In the genomic region with DNA sequence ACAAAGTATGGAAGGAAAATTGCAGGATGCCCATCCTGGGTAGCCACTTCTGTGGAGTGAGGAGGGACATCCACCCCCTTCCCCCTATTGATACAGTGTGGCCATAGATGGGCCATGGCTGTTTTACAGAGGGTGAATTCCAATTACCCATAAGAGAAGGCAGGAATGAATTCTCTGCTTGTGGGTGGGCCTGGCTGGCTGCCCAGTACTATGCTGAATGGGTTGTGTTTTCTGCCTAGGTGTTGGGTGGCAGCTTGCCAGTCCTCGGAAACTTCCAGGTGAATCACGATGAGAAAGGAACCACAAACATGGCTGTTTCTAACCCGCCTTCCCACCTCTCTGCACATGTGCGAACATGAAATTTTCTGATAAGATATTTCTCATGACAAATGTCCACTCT, we compare ENCODE assay signal across 20 mouse cellular contexts.
DNase-seq lines count a peak whose midpoint lies in the region; ATAC-seq and TF ChIP-seq lines count a peak whose summit lies in the region.
"Had no signal": no experiment of that assay in that cellular context is flagged by ENCODE, and none has a peak within 500 bp of the region (broad histone marks: within the 10 kb centered on the region; RNA-seq: fewer than 3 reads in every experiment).

No protein-coding gene starts in this region.

- TF ChIP-seq POLR2A in lung, adult 2 months (IDR thresholded peaks at IDR 0.05; ENCODE audit: borderline replicate concordance, extremely low read depth, low read depth, low read length), result no peak

- H3K4me2 ChIP-seq in embryonic facial prominence, embryonic 14.5 days (ENCODE audit: low read depth, low read length), result no peak overlapping the region
- no peak overlapping the region for H3K4me2 ChIP-seq in lung, embryonic 14.5 days
- H3K4me2 ChIP-seq in limb, embryonic 12.5 days, result no peak overlapping the region
- no peak overlapping the region for H3K4me2 ChIP-seq in stomach, embryonic 16.5 days (ENCODE audit: low read depth, low read length)
- H3K4me2 ChIP-seq: heart, embryonic 11.5 days; stomach, embryonic 15.5 days had no signal

- no peak overlapping the region for H3K4me3 ChIP-seq in embryonic facial prominence, embryonic 14.5 days (ENCODE audit: low read depth, low read length)
- no peak overlapping the region for H3K4me3 ChIP-seq in embryonic facial prominence, embryonic 10.5 days
- H3K4me3 ChIP-seq in lung, embryonic 14.5 days (ENCODE audit: low read depth, low read length), result no peak overlapping the region
- H3K4me3 ChIP-seq in lung, adult 2 months (replicated peaks; ENCODE audit: extremely low read depth, low read depth, low read length), result no peak overlapping the region
- H3K4me3 ChIP-seq in limb, embryonic 12.5 days (replicated peaks), result no peak overlapping the region
- H3K4me3 ChIP-seq in stomach, embryonic 16.5 days (replicated peaks; ENCODE audit: low read length), result no peak overlapping the region
- H3K4me3 ChIP-seq: stomach, embryonic 15.5 days had no signal

- no peak overlapping the region for H3K27ac ChIP-seq in embryonic facial prominence, embryonic 14.5 days (replicated peaks; ENCODE audit: low read depth, low read length)
- no peak overlapping the region for H3K27ac ChIP-seq in embryonic facial prominence, embryonic 10.5 days (replicated peaks)
- H3K27ac ChIP-seq in lung, embryonic 14.5 days (ENCODE audit: low read depth), result no peak overlapping the region
- H3K27ac ChIP-seq in limb, embryonic 12.5 days, result peak overlapping the region; percentile 32; the same call in 1 of the 2 replicates
- H3K27ac ChIP-seq in stomach, embryonic 16.5 days (ENCODE audit: low read length), result no peak overlapping the region
- H3K27ac ChIP-seq: kidney, postnatal 0 days; liver, embryonic 14.5 days; stomach, embryonic 15.5 days had no signal

- H3K9me3 ChIP-seq in embryonic facial prominence, embryonic 14.5 days (ENCODE audit: control insufficient read depth, low read length), result no peaks in the 10 kb centered on the region
- no peaks in the 10 kb centered on the region for H3K9me3 ChIP-seq in embryonic facial prominence, embryonic 10.5 days
- H3K9me3 ChIP-seq in lung, embryonic 14.5 days (ENCODE audit: low read depth, low read length), result no peaks in the 10 kb centered on the region
- H3K9me3 ChIP-seq in limb, embryonic 12.5 days, result no peaks in the 10 kb centered on the region
- H3K9me3 ChIP-seq in stomach, embryonic 16.5 days (replicated peaks; ENCODE audit: control insufficient read depth, low read length), result no peaks in the 10 kb centered on the region
- H3K9me3 ChIP-seq: stomach, embryonic 15.5 days had no signal

- TF ChIP-seq CTCF in lung, embryonic 14.5 days (IDR thresholded peaks at IDR 0.05; ENCODE audit: low read depth), result no peak
- TF ChIP-seq CTCF in lung, adult 2 months (IDR thresholded peaks at IDR 0.05; ENCODE audit: insufficient read depth, low read length), result no peak

- peak; percentile 37; the same call in 1 of the 2 replicates for ATAC-seq in embryonic facial prominence, embryonic 14.5 days (ENCODE audit: low read depth)
- ATAC-seq in lung, embryonic 14.5 days (ENCODE audit: insufficient read depth), result no peak
- peak; percentile 71 for ATAC-seq in limb, embryonic 12.5 days (ENCODE audit: insufficient number of reproducible peaks, insufficient read depth, low FRiP score, low TSS enrichment, low read depth)
- ATAC-seq in stomach, embryonic 16.5 days (ENCODE audit: insufficient read depth, low FRiP score), result 0 out of 2 replicates have a peak, but pooled peaks have one; percentile 42
- ATAC-seq in megakaryocyte progenitor cell, adult 5-6 weeks (replicated peaks; ENCODE audit: poor library complexity), result no peak
- ATAC-seq: inflammation-experienced regulatory T-cells, adult 6 months; midbrain, embryonic 16.5 days; Patski had no signal

- no peak overlapping the region for H3K9ac ChIP-seq in embryonic facial prominence, embryonic 14.5 days (ENCODE audit: low read depth, low read length)
- H3K9ac ChIP-seq in lung, embryonic 14.5 days, result no peak overlapping the region
- no peak overlapping the region for H3K9ac ChIP-seq in limb, embryonic 12.5 days (replicated peaks)
- no peak overlapping the region for H3K9ac ChIP-seq in stomach, embryonic 16.5 days (ENCODE audit: low read length)
- H3K9ac ChIP-seq: liver, embryonic 14.5 days; stomach, embryonic 15.5 days had no signal

- DNase-seq in embryonic facial prominence, embryonic 14.5 days (ENCODE audit: low spot score), result peak; percentile 72
- no peak for DNase-seq in embryonic facial prominence, embryonic 10.5 days (ENCODE audit: low spot score)
- peak; percentile 54 for DNase-seq in lung, embryonic 14.5 days
- no peak for DNase-seq in lung, adult 2 months
- DNase-seq in gastrocnemius, postnatal 36 days, result no peak
- DNase-seq: cerebellum, adult 8-10 months; embryo, embryonic 11 days; heart, postnatal 4 days; spleen, adult 18-20 months; thymus, postnatal 14 days had no signal

- 73% methylated on average over 4 of the region's 4 CpGs for WGBS in embryonic facial prominence, embryonic 14.5 days
- WGBS in embryonic facial prominence, embryonic 10.5 days, result 94% methylated on average over 4 of the region's 4 CpGs
- 60% methylated on average over 4 of the region's 4 CpGs for WGBS in lung, embryonic 14.5 days
- WGBS in lung, adult 2 months, result 54% methylated on average over 4 of the region's 4 CpGs
- WGBS in limb, embryonic 12.5 days, result 53% methylated on average over 4 of the region's 4 CpGs
- 60% methylated on average over 4 of the region's 4 CpGs for WGBS in stomach, embryonic 16.5 days

- H3K36me3 ChIP-seq in embryonic facial prominence, embryonic 14.5 days (ENCODE audit: control insufficient read depth, insufficient read depth, low read length), result no peaks in the 10 kb centered on the region
- no peaks in the 10 kb centered on the region for H3K36me3 ChIP-seq in embryonic facial prominence, embryonic 10.5 days (replicated peaks)
- H3K36me3 ChIP-seq in lung, embryonic 14.5 days (ENCODE audit: insufficient read depth), result no peaks in the 10 kb centered on the region
- no peaks in the 10 kb centered on the region for H3K36me3 ChIP-seq in limb, embryonic 12.5 days
- no peaks in the 10 kb centered on the region for H3K36me3 ChIP-seq in stomach, embryonic 16.5 days (ENCODE audit: control insufficient read depth, insufficient read depth, low read length)
- H3K36me3 ChIP-seq: stomach, embryonic 15.5 days had no signal

- intact Hi-C loops in gastrocnemius, postnatal 36 days (cut with DNase I), result loop anchor here (10.0 kb wide), 1 partner anchor 559 kb away; no protein-coding TSS in a partner anchor

- no peaks in the 10 kb centered on the region for H3K27me3 ChIP-seq in embryonic facial prominence, embryonic 14.5 days (replicated peaks; ENCODE audit: control insufficient read depth, insufficient read depth, low read length)
- peaks cover 4% of the 10 kb centered on the region; the same call in 1 of the 2 replicates for H3K27me3 ChIP-seq in embryonic facial prominence, embryonic 10.5 days (replicated peaks; ENCODE audit: low read depth, poor library complexity, severe bottlenecking)
- H3K27me3 ChIP-seq in lung, embryonic 14.5 days (ENCODE audit: insufficient read depth, low read length), result 0 out of 2 replicates have a peak, but pooled peaks cover 4% of the 10 kb centered on the region
- peaks cover 36% of the 10 kb centered on the region; the same call in 1 of the 2 replicates for H3K27me3 ChIP-seq in limb, embryonic 12.5 days
- no peaks in the 10 kb centered on the region for H3K27me3 ChIP-seq in stomach, embryonic 16.5 days (ENCODE audit: control insufficient read depth, insufficient read depth, low read length)
- H3K27me3 ChIP-seq: Patski; stomach, embryonic 15.5 days had no signal

- no peaks in the 10 kb centered on the region for H3K4me1 ChIP-seq in embryonic facial prominence, embryonic 14.5 days (ENCODE audit: control insufficient read depth, insufficient read depth, low read length)
- peaks cover 5% of the 10 kb centered on the region for H3K4me1 ChIP-seq in embryonic facial prominence, embryonic 10.5 days
- H3K4me1 ChIP-seq in lung, embryonic 14.5 days (ENCODE audit: insufficient read depth), result peaks cover 4% of the 10 kb centered on the region; the same call in 1 of the 2 replicates
- H3K4me1 ChIP-seq in lung, adult 2 months (ENCODE audit: control insufficient read depth, insufficient read depth, low read length), result no peaks in the 10 kb centered on the region
- peaks cover 28% of the 10 kb centered on the region for H3K4me1 ChIP-seq in limb, embryonic 12.5 days (replicated peaks)
- H3K4me1 ChIP-seq in stomach, embryonic 16.5 days (ENCODE audit: control insufficient read depth, insufficient read depth, low read length), result no peaks in the 10 kb centered on the region
- H3K4me1 ChIP-seq: stomach, embryonic 15.5 days had no signal

Comparison
In these comparisons a context has a peak if more than half of its experiments do, and no peak if none do; other contexts are left out.
1. DNase-seq: peak in embryonic facial prominence, embryonic 14.5 days (single experiment) and lung, embryonic 14.5 days (single experiment); none in embryonic facial prominence, embryonic 10.5 days (single experiment), lung, adult 2 months (single experiment) and gastrocnemius, postnatal 36 days (0 of 2).
2. ATAC-seq: peak in embryonic facial prominence, embryonic 14.5 days (single experiment), limb, embryonic 12.5 days (single experiment) and stomach, embryonic 16.5 days (single experiment); none in lung, embryonic 14.5 days (single experiment) and megakaryocyte progenitor cell, adult 5-6 weeks (single experiment).